Mouse (Mus musculus) thymus, postnatal 36 days (tissue): ENCODE measurements around the gene Cdk9.

Source experiments
- DNase-seq, 2 experiments: peaks; one replicate each; pipeline ENCODE4 v3.0.0; 2022; ENCODE audit warnings: mixed read lengths in 2 of 2

The Cdk9 gene

GRCm38 (mm10) chr2:32673176-32673917, 39.5 kb downstream of the Cdk9 start:
- DNase-seq, result no peak

GRCm38 (mm10) chr2:32671907-32672595, 40.8 kb downstream of the Cdk9 start:
- DNase-seq, result no peak

- no peak for DNase-seq
Observed at GRCm38 (mm10) chr2:32671147-32671546, 41.7 kb downstream of the Cdk9 start.

GRCm38 (mm10) chr2:32669876-32670275, 43.0 kb downstream of the Cdk9 start:
- no peak for DNase-seq

GRCm38 (mm10) chr2:32668176-32668575, 44.7 kb downstream of the Cdk9 start:
- no peak for DNase-seq

GRCm38 (mm10) chr2:32667775-32668174, 45.1 kb downstream of the Cdk9 start:
- no peak for DNase-seq

GRCm38 (mm10) chr2:32665853-32666252, 47.0 kb downstream of the Cdk9 start:
- DNase-seq, result no peak

- DNase-seq, result no peak
Observed at GRCm38 (mm10) chr2:32665345-32665744, 47.5 kb downstream of the Cdk9 start.

- DNase-seq, result no peak
Observed at GRCm38 (mm10) chr2:32662291-32662690, 50.6 kb downstream of the Cdk9 start.

GRCm38 (mm10) chr2:32661509-32662107, 51.3 kb downstream of the Cdk9 start:
- DNase-seq, result no peak

- DNase-seq, result no peak
Observed at GRCm38 (mm10) chr2:32658873-32659272, 54.0 kb downstream of the Cdk9 start.

GRCm38 (mm10) chr2:32655826-32656225, 57.0 kb downstream of the Cdk9 start:
- DNase-seq, result no peak
